Mouse (Mus musculus) T-cell, adult 2 months (primary cell): ENCODE results near the gene Ngf.

Experiments used
- DNase-seq: peaks from one replicate; pipeline ENCODE4 v3.0.0; 2022; ENCODE audit warnings: low spot score

Gene Ngf

DNA sequence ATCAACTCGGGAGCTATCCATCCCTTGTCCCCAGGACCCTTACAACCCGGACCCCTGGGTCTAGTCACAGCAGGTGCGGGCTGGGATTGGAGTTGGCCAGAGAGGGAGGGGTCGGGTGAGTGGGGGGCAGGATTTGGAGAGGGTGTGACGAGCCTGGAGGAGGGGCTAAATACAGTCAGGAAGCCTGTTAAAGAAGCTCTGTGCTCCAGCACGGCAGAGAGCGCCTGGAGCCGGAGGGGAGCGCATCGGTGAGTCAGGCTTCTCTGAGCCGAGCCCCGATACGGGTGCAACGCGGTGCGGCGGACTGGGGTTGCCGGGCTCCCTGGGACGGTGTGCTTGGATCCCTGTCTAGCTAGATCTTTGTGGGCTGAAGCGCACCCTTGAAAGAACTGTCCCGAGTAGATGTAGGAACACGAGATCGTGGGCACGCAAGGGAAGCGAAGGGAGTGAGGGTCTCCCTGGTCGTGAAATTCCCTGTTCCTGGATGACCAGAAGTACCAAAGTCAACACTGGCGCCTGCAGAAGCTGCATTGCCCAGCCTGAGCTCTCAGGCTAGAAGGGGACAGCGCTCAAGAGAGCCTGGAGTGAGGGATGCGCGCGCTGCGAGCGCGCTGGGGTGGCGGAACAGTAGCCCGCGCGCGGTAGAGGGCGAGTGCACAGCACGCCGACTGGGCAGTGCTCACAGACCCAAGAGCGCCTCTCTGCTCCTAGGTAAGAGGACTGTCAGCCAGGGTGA, at the start of gene Ngf:
Gene Ngf (plus strand): TSS at position 207 of the 736 bp plus-strand sequence.
- no peak for DNase-seq

DNA sequence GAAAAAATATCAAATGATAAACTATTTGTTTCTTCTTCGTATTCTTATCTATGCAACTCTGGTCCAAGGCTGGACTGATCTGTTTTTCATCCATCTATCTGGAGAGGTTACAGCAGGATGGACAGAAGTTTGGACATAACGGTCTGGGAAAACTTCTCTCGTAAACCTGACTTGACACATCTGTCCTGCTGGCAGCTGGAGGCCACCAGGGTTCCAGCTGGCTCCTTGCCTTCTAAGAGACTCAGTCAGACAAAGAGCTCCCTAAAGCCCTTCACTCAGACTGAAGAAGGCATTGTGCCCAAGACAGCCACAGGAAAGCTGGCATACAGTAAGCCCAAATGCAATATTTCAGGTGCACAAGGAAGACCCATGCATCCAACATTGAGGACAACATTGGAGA, 24.2 kb upstream of the Ngf start:
- no peak for DNase-seq

DNA sequence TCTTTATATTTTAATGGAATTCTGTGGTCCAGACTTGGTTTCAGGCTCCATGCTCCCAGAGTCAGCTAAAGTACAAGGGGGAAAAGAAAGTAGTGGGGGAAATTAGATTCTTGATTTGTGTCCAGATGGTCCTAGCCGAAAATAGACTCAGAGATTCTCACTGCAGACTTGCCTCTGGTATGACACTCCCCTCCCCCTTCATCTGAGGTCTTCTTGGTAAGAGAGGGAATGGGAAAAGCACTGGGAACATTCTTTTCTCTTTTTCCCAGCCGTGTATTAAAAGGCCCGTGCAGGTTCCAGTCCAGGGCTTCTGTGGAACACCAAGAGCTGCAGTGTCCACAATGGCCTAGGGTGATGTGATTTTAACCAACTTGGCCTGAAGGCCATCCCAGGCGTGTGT, 23.0 kb upstream of the Ngf start:
- DNase-seq = no peak

DNA sequence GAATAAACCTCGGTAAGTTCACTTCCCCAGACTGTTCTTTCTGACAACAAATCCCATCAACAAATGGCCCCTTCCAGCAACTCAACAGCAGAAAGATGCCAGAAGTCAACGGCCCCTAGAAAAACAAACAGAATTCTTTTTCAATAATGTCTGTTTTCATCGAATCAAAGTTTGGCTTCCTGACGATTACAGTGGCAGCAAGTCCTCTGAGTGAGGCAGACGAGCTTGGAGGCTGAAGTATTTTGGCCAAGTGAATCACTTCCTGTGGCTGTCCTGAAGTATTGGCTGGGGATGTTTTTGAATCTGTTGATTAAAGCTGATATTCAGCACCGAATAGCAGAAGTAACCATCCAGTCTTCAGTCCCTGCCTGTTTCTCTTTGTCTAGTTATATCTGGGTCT, 15.2 kb upstream of the Ngf start:
- no peak for DNase-seq

DNA sequence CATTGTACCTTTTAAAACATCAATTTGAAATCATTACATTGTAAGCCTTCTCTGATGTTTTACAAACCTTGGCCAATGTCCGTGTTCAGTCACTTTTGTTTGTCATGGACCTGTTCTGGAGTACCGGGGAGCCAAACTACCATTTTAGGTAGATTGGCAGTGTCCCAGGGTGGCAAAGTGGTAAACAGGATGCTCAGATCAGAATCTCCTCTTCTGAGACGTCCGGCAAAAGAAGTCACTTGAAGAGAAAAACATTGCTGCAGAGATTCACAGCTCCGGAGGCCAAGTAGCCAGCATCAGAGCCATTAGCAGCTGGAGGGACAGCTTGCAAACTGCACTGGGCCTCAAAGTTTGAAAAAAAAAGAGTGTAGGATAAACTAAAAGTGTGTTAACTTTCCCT, 9.2 kb upstream of the Ngf start:
- DNase-seq = no peak

DNA sequence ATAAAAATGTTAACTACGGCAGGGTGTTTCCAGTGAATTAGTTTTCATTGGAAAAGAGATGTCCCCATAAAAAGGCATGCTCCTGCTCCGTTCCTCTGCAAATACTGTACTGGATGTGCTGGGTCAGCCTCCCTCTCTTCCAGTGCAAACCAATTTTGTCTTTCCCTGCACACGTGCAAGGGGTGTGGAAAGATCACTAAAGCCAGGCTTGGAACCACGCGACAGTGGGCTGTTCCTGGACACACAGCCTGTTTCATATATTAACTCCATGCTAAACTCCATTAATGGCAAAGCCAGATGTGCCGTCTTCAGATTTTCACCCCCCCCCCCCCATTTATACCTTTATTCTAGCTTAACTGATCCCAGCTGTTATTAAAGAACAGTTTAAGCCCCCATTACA, 8.7 kb upstream of the Ngf start:
- DNase-seq = no peak

DNA sequence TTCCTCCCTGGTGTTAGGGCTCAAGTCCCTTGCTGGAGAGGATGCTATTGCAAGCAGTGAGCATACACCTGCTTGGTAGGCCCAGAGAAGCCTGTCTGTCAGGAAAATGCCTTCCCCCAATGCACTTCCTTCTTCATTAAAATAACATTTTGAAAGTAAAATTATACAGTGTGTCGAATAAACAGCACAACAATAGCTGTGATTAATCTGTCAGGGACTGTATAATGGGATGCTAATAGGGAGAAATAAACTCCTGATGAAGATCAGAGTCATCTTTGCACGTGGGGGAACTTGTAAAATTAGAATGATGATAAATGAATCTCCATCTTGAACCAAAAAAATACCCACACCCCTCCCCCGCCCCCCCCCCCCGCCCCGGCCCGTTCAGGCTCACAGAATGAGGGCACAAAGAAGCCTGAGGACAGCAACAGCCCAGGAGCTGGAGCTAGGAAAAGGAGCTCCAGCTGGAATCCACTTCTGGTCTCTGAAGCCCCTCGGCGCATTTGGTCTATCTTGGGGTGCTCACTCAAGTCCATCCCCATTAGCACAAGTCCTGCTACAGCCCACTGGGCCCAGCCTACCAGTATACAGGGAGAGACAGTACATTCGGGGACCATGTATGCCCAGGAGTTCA, 6.9 kb upstream of the Ngf start:
- DNase-seq = no peak

DNA sequence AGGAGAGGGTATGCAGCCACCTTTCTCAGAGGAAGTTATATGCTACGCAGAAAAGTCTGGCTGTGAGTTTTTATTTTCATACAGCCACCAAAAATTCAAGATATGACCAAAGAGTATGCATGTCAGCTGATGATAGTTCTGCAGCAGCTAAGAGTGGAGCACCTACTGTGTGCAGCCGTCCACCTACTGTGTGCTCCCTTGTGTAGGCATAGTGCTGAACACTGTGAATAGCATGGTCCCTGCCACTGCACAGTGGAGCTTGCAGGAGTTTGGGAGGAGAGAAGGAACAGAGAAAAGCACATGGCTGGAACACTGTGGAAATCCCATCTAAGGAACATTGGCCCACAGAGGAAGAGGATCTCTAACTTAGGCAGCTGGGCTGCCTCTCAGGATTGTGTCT, 6.4 kb upstream of the Ngf start:
- no peak for DNase-seq

DNA sequence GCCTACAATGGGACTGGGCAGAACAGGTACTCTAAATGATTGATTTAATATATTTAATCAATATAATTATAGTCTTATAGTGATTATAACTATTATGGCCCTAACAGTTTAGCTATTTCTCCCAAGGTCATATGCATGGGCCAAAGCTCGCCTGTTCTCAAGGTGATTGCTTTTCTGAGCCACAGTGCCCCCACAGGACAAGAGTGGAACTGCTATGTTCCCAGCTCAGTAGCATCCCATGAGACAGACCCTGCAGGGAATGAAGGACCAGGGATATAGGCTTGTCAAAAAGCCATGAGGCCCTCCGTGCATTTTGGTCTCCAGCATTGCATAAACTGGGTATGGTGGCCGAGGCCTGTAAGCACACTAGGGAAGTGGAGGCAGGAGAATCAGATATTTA, 3.1 kb upstream of the Ngf start:
- DNase-seq = no peak

DNA sequence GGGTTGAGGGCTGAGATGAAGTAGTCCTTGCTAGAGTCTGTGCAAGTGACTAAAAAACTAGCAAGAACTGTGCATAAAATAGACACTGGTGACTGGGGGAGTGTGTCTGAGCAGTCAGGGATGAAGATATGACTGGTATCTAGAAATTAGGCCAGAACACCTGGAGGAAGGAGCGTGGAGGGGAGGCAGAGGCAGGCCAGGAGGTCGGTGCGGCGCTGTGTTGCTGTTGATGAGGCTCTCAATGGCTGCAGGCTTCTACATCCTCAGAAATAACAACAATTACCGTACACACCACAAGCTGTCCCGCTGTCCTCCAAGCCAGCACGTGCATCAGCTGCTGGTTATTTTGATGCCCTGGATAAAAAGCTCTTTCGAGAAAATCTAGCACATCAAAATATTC, 2.6 kb upstream of the Ngf start:
- DNase-seq = no peak

DNA sequence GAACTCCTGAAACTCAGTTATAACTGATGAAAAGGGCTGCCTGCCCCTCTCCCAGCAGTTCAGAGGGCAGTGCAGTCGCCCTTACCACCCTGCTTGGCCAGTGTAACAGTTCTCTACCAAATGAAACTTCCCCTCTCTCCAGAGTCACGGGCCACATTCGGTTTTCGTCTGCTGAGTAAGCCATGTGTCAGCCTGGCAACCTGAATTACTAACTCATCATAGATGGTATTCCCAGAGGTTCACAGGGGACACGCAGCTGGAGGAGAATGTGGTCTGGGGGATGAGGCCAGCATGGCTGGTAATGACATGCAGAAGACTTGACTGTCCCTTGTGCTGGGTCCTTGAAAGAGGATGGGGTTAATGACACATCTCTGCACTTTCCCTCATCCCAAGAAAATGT, 1.5 kb downstream of the Ngf start:
- DNase-seq = no peak

DNA sequence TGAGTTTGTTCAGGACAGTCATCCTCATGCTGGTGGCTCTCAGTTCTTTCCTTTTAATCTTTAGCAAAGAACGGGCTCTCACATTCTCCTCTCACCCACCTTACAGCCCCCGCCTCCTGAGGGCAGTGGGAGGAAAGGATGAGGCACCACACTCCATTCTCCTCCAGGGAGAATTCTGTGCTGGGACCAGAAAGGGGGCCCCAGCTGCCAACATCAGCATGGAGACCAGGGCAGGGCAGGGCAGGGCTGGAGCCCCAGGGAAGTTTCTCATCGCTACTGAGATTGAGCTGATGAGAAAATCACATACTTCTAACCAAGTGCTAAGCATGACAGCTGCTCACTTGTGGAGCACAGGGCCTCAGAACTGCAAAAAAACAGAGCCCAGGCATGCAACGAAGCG, 2.1 kb downstream of the Ngf start:
- DNase-seq = no peak

DNA sequence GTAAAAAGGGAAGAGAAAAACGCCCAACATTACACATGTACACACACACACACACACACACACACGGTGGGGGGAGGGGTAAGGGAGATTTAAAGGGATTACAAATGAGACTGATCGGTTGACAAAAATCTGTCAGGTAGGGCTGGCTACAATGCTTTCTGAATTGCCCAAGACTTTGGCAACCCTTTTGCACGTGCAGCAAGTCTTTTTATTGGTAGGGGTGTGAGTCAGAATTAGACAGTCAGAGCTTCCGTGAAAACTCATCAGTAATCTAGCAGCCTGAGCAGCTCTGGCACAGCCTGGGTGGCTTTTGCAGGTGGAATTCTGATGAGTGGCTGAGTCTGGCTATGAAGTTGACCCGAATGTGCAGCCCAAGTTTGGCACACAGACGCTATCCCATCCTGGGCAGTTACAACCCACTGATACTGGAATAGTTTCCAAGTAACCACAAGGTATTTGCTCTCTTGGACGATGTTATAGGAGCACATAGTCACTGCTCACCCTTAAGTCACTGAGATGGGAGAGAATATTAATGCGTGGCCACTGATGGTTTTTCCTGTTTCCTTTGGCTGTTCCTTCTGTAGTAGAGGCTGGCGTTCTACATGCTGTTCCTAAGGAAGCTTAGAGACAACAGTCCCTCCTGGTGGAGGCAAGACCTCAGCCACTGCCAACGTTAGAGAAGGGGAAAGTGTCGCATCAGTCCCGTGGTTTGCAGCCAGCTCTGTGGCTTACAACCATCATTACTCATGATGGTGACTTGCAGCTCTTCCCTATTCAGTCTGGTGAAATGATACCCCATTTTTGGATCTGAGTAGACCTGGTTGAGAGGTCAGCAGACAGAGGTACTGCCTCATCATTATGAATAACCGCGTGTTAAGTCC, 4.8 kb downstream of the Ngf start:
- no peak for DNase-seq

DNA sequence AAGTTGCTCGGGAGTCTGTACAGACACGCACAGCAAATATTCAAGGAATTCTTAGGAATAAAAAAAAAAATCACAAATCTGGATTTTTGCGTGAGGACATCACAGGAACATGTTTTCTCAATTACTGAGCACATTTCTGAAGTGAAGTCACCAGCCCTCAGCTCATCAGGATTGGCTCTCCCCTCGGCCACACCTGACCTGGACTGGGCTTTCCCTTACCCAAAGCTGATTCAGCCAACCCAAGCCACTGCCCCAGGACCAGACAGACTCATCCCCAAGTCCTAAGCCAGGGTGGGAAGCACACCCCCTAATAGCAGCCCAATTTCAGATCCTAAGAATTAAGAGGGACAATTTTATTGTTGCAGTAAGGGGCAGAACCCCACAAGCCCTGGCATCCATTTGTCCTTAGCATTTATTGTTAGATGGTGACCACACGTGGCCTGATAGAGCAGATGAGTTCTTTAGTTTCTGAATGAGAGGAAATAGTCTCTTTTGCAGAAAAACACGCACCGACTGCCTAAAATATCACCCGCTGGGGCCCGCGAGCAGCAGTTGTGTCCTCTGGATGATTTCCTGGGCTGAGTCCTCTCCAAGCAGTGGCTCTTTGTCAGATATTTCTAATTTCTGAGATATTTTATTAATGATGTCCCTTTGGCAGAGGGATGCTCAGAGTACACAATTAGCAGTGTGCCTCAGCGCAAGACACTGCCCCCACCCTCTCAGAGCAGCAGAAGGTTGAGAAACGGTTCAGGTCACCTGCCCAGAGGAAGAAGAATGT, 8.4 kb downstream of the Ngf start:
- no peak for DNase-seq

DNA sequence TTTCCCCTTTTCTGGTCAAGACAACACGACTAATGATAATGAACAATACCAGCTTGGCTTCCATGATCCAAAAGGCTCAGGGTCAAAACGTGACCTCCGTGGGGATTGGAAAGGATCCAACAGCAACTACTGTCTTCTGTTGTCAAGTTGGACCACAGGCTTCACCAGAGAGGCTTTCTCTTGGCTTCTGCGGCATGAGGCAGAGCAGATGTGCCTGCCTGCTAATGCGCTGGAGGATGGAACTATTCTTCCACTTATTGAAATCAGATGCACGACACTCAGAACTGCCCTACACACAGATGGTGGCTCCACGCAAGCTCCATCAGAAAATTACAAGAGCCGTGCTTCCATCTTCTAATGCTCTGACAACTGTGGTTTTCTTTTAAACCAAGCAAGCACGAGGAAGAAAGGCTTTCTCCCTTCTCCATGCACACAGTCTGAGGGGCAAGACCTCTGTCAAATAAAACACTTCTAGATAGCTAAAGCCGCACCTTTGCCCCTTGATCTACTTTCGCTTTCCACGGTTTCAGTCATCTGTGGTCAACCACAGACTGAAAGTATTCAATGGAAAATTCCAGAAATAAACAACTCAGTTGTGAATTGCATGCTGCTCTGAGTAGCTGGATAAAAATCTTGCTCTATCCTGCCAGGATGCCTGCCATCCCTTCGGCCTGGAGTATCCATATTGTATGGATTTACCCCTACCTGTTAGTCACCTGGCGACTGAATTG, 20.8 kb downstream of the Ngf start:
- no peak for DNase-seq

DNA sequence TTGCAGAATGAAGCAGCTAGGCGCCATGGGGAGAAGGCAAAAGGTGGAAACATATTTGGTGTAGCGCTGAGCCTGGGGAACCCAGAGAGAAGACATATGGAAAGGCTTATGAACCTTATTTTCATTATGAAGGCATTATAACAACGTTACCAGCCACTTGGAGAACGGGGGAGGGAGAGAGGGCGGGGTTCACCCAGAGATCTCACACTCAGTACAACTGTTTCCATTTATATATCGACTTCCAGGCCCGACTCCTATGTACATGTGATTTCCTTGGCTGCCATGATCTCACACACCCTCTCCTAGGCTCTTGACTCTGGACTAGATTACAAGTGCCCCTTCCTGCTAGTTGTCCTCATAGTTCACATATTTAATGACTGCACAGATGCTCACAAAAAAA, 28.4 kb downstream of the Ngf start:
- no peak for DNase-seq

DNA sequence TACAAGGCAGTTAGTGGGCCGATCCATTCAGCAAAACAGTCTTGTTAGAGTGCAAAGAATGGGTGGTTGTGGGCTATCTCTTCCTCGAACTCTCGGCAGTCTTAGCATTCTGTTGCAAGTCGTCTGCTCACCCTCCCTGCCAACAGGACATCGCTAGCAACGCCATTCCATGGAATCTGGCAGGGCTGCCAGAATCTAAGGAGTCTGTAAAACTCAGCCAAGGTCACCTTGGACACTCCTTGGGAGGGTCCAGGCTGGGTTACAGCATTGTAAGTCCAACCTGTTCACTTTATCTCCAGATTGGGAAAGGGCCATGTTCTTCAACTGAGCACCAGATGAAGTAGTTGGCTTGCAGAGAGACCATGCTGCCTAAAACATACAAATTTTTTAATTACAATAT, 29.2 kb downstream of the Ngf start:
- no peak for DNase-seq

DNA sequence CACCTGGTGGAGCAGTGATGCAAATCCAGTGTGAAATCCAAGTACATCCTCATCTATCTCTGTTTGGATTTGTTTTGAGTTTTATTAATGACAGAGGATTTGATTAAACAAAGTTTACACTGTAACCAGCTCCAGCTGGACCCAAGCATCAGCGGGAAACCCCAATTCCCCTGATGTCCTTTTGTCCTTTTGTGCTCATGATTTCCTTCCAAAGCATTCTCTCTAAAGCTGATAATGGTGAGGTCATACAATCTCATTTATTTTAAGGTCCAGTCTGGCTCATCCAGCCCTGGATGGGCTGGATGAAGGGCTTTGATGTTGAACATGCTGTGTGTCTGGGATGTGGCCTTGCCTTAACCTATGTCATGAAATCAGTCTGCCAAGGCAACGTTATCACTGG, 30.3 kb downstream of the Ngf start:
- no peak for DNase-seq

DNA sequence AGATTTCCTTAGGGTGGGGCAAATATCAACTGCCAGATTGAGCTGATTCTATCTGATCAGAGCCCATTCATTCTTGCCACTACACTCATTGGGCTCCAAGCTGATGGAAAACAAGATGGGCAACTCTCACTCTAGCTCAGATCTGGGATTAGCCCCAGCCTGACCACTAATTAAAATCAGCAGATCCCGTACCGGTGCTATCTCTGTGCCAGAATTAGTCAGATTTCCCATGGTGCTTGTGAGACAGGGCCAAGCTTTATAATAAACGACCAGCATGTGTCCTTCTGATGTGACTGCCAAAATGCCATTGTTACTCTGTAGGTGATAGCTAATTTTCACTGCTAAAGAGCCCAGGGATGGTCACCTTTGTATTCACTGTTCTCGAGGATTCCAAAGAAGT, 31.5 kb downstream of the Ngf start:
- no peak for DNase-seq

DNA sequence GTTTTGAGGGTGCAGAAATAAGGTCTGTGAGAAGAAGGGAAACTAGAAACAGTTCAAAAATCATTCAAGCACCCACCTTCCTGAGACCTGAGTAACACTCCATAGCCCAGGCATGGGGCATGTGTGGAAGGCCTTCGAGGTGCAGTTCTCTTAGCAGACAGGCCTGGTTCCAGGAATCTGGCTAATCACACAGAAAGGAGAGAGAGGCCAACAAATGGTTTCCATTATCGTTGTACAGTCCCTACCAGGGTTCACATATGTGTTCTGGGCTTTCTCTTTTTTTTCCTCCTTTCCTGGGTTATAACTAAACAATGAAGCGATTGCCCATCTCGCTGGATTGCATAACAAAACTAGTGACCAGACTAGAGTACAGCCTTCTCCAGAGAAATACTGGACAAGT, 35.4 kb downstream of the Ngf start:
- DNase-seq = no peak

DNA sequence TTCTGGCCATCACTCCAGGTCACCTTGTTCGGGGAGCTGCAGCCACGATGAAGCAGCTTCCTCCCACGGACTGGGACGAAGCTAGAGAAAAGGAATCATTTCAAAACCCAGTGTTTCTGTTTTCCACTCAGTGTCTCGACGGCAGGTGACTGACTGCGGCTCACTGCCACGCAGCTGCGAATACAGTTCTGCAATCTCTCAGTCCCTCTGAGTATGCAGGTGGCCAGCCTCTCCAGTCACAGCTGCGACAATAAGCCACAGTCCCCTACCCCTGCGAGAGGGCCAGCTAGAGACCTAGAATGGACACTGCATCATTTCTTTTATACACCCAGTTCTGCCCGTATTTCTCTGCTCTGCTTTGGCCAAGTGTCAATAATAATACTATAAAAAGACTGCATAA, 36.3 kb downstream of the Ngf start:
- DNase-seq = no peak
